Comparison of ENCODE assay signal across 17 mouse cellular contexts in the genomic region with DNA sequence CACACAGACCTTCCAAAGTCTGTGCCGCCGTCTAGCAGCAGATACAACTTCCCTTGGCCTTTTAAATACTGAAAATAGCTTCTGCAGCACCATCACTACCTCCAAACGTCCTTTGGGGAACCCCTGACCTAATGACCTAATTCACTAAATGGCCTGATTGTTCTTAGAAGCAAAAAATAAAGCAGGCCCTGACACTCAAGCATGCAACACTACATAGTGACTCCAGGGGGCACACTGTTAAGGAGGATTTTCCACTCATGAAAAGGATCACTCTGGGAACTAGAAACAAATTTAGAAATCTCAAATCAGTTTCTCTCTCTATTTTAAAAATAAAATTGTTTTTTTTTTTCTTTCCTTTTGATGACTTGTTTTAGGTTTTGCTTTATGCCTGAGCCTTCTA. TPM values are rescaled to one million over a fixed set of nuclear protein-coding genes. Genes with fewer than 3 reads are reported as not detected.
DNase-seq lines count a peak whose midpoint lies in the region; ATAC-seq and TF ChIP-seq lines count a peak whose summit lies in the region.
"Had no signal": no experiment of that assay in that cellular context is flagged by ENCODE, and none has a peak within 500 bp of the region (broad histone marks: within the 10 kb centered on the region; RNA-seq: fewer than 3 reads in every experiment).

No protein-coding gene starts in this region.

- intact Hi-C loops in heart, adult 2 months (cut with DNase I): no loop called here

- no peaks in the 10 kb centered on the region for H3K36me3 ChIP-seq in heart, adult 2 months (ENCODE audit: control insufficient read depth, insufficient read depth, low read length)
- peaks cover 100% of the 10 kb centered on the region for H3K36me3 ChIP-seq in lung, embryonic 14.5 days (ENCODE audit: insufficient read depth)
- peaks cover 40% of the 10 kb centered on the region for H3K36me3 ChIP-seq in stomach, postnatal 0 days (ENCODE audit: control insufficient read depth, insufficient read depth, low read length)

- H3K4me3 ChIP-seq in heart, adult 2 months: no peak overlapping the region
- no peak overlapping the region for H3K4me3 ChIP-seq in lung, embryonic 14.5 days (ENCODE audit: low read depth, low read length)
- no peak overlapping the region for H3K4me3 ChIP-seq in stomach, postnatal 0 days (ENCODE audit: low read depth, low read length)
- H3K4me3 ChIP-seq: limb, embryonic 10.5 days; megakaryocyte, embryonic 14.5 days had no signal

- ATAC-seq in lung, embryonic 14.5 days (ENCODE audit: insufficient read depth): no peak
- ATAC-seq in stomach, postnatal 0 days (ENCODE audit: low FRiP score, low TSS enrichment): no peak
- ATAC-seq in erythroblast, adult 5-6 weeks (replicated peaks; ENCODE audit: low FRiP score, poor library complexity, severe bottlenecking): no peak
- ATAC-seq: inflammation-experienced regulatory T-cells, adult 6 months had no signal

- peak; percentile 61 for TF ChIP-seq CTCF in heart, adult 2 months (IDR thresholded peaks at IDR 0.05)
- TF ChIP-seq CTCF in lung, embryonic 14.5 days (IDR thresholded peaks at IDR 0.05; ENCODE audit: low read depth): peak; percentile 28; the same call in 1 of the 2 replicates
- peak; percentile 61 for TF ChIP-seq CTCF in stomach, postnatal 0 days (IDR thresholded peaks at IDR 0.05; ENCODE audit: low read depth)

- no peak overlapping the region for H3K9ac ChIP-seq in heart, adult 2 months (ENCODE audit: low read depth, low read length)
- H3K9ac ChIP-seq in lung, embryonic 14.5 days: no peak overlapping the region
- no peak overlapping the region for H3K9ac ChIP-seq in stomach, postnatal 0 days (ENCODE audit: low read length)

- H3K4me2 ChIP-seq in lung, embryonic 14.5 days: no peak overlapping the region
- no peak overlapping the region for H3K4me2 ChIP-seq in stomach, postnatal 0 days (replicated peaks; ENCODE audit: low read depth)

- DNase-seq in heart, adult 2 months: no peak
- DNase-seq in heart, adult 18-20 months: no peak
- DNase-seq in lung, embryonic 14.5 days: no peak
- no peak for DNase-seq in lung, adult 18-20 months
- peak; percentile 35 for DNase-seq in R1 (ENCODE audit: low read depth, low spot score)
- no peak for DNase-seq in stomach, postnatal 0 days (ENCODE audit: low spot score)
- DNase-seq: adrenal gland, postnatal 14 days; cerebellum, adult 11 months; heart, postnatal 36 days; kidney, postnatal 10 days; layer of hippocampus, adult 9-11 months; right cerebral cortex, postnatal 25 days; thymus, adult 2 months had no signal

- H3K4me1 ChIP-seq in heart, adult 2 months (ENCODE audit: control insufficient read depth, insufficient read depth, low read length): no peaks in the 10 kb centered on the region
- no peaks in the 10 kb centered on the region for H3K4me1 ChIP-seq in lung, embryonic 14.5 days (ENCODE audit: insufficient read depth)
- no peaks in the 10 kb centered on the region for H3K4me1 ChIP-seq in stomach, postnatal 0 days (replicated peaks; ENCODE audit: control insufficient read depth, insufficient read depth)
- H3K4me1 ChIP-seq: limb, embryonic 10.5 days; megakaryocyte, embryonic 14.5 days had no signal

- H3K9me3 ChIP-seq in lung, embryonic 14.5 days (ENCODE audit: low read depth, low read length): no peaks in the 10 kb centered on the region
- no peaks in the 10 kb centered on the region for H3K9me3 ChIP-seq in stomach, postnatal 0 days (ENCODE audit: control insufficient read depth, low read length)
- H3K9me3 ChIP-seq: limb, embryonic 10.5 days; megakaryocyte, embryonic 14.5 days had no signal

- H3K27me3 ChIP-seq in heart, adult 2 months (ENCODE audit: control insufficient read depth, insufficient read depth, low read length): no peaks in the 10 kb centered on the region
- no peaks in the 10 kb centered on the region for H3K27me3 ChIP-seq in lung, embryonic 14.5 days (ENCODE audit: insufficient read depth, low read length)
- H3K27me3 ChIP-seq in stomach, postnatal 0 days (ENCODE audit: control insufficient read depth, insufficient read depth, low read length): no peaks in the 10 kb centered on the region
- H3K27me3 ChIP-seq: megakaryocyte, embryonic 14.5 days had no signal

- WGBS in heart, adult 2 months: 39% methylated on average over 3 of the region's 3 CpGs
- 70% methylated on average over 3 of the region's 3 CpGs for WGBS in lung, embryonic 14.5 days
- WGBS in stomach, postnatal 0 days: 60% methylated on average over 3 of the region's 3 CpGs

- H3K27ac ChIP-seq in heart, adult 2 months: no peak overlapping the region
- no peak overlapping the region for H3K27ac ChIP-seq in lung, embryonic 14.5 days (ENCODE audit: low read depth)
- H3K27ac ChIP-seq in stomach, postnatal 0 days (replicated peaks): no peak overlapping the region
- H3K27ac ChIP-seq: limb, embryonic 10.5 days had no signal

- no peaks in the 10 kb centered on the region for H3K79me2 ChIP-seq in heart, adult 2 months (replicated peaks; ENCODE audit: control insufficient read depth, insufficient read depth, low read length)

- no peak for TF ChIP-seq EP300 in heart, adult 2 months (IDR thresholded peaks at IDR 0.05; ENCODE audit: insufficient read depth, low read depth, low read length)
- no peak for TF ChIP-seq EP300 in stomach, postnatal 0 days (optimal IDR thresholded peaks at IDR 0.05)

- TF ChIP-seq POLR2A in heart, adult 2 months (IDR thresholded peaks at IDR 0.05; ENCODE audit: insufficient read depth, low read depth, low read length): no peak

RNA-seq across cellular contexts. Expression of a gene that starts 15.6 kb away (rescaled TPM):
- total RNA-seq in heart, adult 2 months (2021): 100 to 1,000 TPM; 150 to 165 TPM
- 210 and 302 TPM in 2 replicates for polyA plus RNA-seq in heart, adult 2 months (2012; rRNA removed)
- 100 to 1,000 TPM; 156 to 162 TPM for total RNA-seq in heart, adult 18-20 months (2021)
- polyA plus RNA-seq in lung, embryonic 14.5 days (2014; fragmentation: Nextera tagmentation; extraction: Ambion mirVana): 459 and 472 TPM in 2 replicates
- 168 and 169 TPM in 2 replicates for polyA plus RNA-seq in stomach, postnatal 0 days (2015; fragmentation: Nextera tagmentation; extraction: Ambion mirVana)
- 76.7 and 89.7 TPM in 2 replicates for total RNA-seq in erythroblast, adult 5-6 weeks (2015; ENCODE audit: low replicate concordance)
- 116 and 153 TPM in 2 replicates for total RNA-seq in erythroblast, adult 5-6 weeks (2017; ENCODE audit: low replicate concordance)

RNA-seq across cellular contexts. Expression of a gene that starts 26.3 kb away (rescaled TPM):
- 10 to 100 TPM; 10.2 to 13.6 TPM for total RNA-seq in heart, adult 2 months (2021)
- polyA plus RNA-seq in heart, adult 2 months (2012; rRNA removed): 9.3 and 10.5 TPM in 2 replicates
- 10 to 100 TPM in 1 of 2 experiments, 1 to 10 TPM in 1; 8.6 to 12.1 TPM for total RNA-seq in heart, adult 18-20 months (2021)
- polyA plus RNA-seq in lung, embryonic 14.5 days (2014; fragmentation: Nextera tagmentation; extraction: Ambion mirVana): 35.8 and 36.2 TPM in 2 replicates
- 16.3 and 16.6 TPM in 2 replicates for polyA plus RNA-seq in stomach, postnatal 0 days (2015; fragmentation: Nextera tagmentation; extraction: Ambion mirVana)
- 10.9 and 24.0 TPM in 2 replicates for total RNA-seq in erythroblast, adult 5-6 weeks (2015; ENCODE audit: low replicate concordance)
- total RNA-seq in erythroblast, adult 5-6 weeks (2017; ENCODE audit: low replicate concordance): 12.8 and 21.6 TPM in 2 replicates

RNA-seq across cellular contexts. Expression of a gene that starts 44.3 kb away (rescaled TPM):
- total RNA-seq in heart, adult 2 months (2021): 10 to 100 TPM; 26.1 to 33.3 TPM
- polyA plus RNA-seq in heart, adult 2 months (2012; rRNA removed): 10.5 and 21.8 TPM in 2 replicates
- 10 to 100 TPM; 28.8 to 31.7 TPM for total RNA-seq in heart, adult 18-20 months (2021)
- polyA plus RNA-seq in lung, embryonic 14.5 days (2014; fragmentation: Nextera tagmentation; extraction: Ambion mirVana): 29.8 and 33.5 TPM in 2 replicates
- polyA plus RNA-seq in stomach, postnatal 0 days (2015; fragmentation: Nextera tagmentation; extraction: Ambion mirVana): 16.9 and 19.1 TPM in 2 replicates
- total RNA-seq in erythroblast, adult 5-6 weeks (2015; ENCODE audit: low replicate concordance): 5.9 and 8.5 TPM in 2 replicates
- total RNA-seq in erythroblast, adult 5-6 weeks (2017; ENCODE audit: low replicate concordance): 4.8 and 6.3 TPM in 2 replicates
